ENCODE assay signal across 16 mouse cellular contexts in the genomic region with DNA sequence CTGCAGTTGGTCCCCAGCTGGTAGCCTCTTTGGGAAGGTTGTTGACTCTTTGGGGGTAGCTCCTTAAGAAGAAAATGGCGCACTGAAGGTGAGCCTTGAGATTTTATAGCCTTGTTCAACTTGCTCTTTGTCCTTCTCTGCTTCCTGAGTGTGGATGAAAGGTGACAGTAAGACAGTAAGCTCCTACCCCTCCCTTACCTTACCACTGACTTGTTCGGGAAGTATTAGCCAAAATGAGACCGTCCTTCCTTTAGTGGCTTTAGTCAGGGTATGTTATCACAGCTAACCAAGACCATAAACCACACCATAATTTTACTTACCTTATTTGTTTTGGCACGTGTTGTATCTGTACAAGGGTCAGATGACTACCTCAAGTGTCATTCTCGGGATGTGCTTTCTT.
"Had no signal": no experiment of that assay in that cellular context is flagged by ENCODE, and none has a peak within 500 bp of the region (broad histone marks: within the 10 kb centered on the region; RNA-seq: fewer than 3 reads in every experiment).

No protein-coding gene starts in this region.

- H3K9ac ChIP-seq: lung, embryonic 14.5 days; midbrain, embryonic 13.5 days; midbrain, embryonic 15.5 days; neural tube, embryonic 12.5 days; stomach, embryonic 15.5 days had no signal

- H3K36me3 ChIP-seq: midbrain, embryonic 13.5 days; midbrain, embryonic 15.5 days; neural tube, embryonic 12.5 days; stomach, embryonic 15.5 days had no signal

- DNase-seq: lung, adult 18-20 months; lung, embryonic 14.5 days; lung, postnatal 10 days; lung, postnatal 36 days; right cerebral cortex, postnatal 14 days; right cerebral cortex, postnatal 4 days; thymus, adult 2 months; thymus, postnatal 25 days; thymus, postnatal 4 days had no signal

- H3K4me2 ChIP-seq: lung, embryonic 14.5 days; midbrain, embryonic 11.5 days; midbrain, embryonic 13.5 days; midbrain, embryonic 15.5 days; neural tube, embryonic 12.5 days; stomach, embryonic 15.5 days had no signal

- H3K4me1 ChIP-seq: midbrain, embryonic 13.5 days; midbrain, embryonic 15.5 days; neural tube, embryonic 12.5 days; stomach, embryonic 15.5 days had no signal

- H3K4me3 ChIP-seq: megakaryocyte, embryonic 14.5 days; midbrain, embryonic 13.5 days; midbrain, embryonic 15.5 days; neural tube, embryonic 12.5 days; stomach, embryonic 15.5 days had no signal

- ATAC-seq: midbrain, embryonic 13.5 days; midbrain, embryonic 15.5 days had no signal

- H3K9me3 ChIP-seq: midbrain, embryonic 13.5 days; midbrain, embryonic 15.5 days; stomach, embryonic 15.5 days had no signal

- H3K27me3 ChIP-seq: midbrain, embryonic 13.5 days; midbrain, embryonic 15.5 days; neural tube, embryonic 12.5 days; stomach, embryonic 15.5 days had no signal

- H3K27ac ChIP-seq: midbrain, embryonic 13.5 days; midbrain, embryonic 15.5 days; neural tube, embryonic 12.5 days; stomach, embryonic 15.5 days; stomach, postnatal 0 days had no signal
